Mouse (Mus musculus) frontal cortex, adult (tissue): Measurements from ENCODE around the gene Klk5.

ENCODE experiments used
- ATAC-seq: cut with Nextera tagmentation; 2 replicates; pipeline ENCODE4 v1.9.2; 2017; ENCODE audit warnings: mild to moderate bottlenecking, moderate library complexity, mixed read lengths; ENCODE audit not compliant: low TSS enrichment

The Klk5 gene

DNA sequence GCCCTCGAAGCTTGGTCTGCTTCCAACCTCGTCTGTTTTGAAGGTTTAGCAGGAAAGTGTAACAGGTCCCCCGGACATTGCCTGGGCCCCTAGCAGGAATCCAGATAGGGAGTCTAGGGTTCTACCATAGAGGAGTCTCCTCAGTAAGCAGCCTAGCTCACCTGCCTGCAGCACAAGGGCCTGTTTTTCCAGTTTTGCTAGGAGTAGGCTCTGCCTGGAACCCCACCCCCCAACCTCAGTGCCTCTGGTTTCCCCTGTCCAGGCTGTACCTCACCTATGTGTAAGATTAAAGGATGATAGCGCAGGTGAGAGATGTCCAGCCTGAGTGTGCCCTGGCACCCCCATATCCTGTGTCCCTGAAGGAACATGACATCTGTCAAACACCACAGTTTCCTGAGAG, 34.7 kb downstream of the Klk5 start:
- no peak for ATAC-seq

DNA sequence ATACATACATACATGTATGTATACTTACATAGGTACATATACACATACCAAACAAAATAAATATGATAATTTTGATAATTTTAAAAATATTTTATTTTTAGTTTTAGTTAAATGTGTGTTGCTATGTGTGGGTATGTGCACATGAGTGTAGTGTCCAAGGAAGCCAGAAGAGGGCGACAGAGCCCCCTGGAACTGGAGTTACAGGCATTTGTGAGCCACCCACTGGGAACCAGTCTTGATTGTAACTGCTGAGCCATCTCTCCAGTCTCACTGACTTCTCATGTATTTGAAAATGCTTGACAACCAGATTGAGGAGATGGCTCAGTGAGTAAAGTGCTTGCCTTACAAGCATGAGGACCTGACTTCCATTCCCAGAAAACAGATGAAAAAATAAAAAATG, 36.5 kb downstream of the Klk5 start:
- ATAC-seq: no peak

DNA sequence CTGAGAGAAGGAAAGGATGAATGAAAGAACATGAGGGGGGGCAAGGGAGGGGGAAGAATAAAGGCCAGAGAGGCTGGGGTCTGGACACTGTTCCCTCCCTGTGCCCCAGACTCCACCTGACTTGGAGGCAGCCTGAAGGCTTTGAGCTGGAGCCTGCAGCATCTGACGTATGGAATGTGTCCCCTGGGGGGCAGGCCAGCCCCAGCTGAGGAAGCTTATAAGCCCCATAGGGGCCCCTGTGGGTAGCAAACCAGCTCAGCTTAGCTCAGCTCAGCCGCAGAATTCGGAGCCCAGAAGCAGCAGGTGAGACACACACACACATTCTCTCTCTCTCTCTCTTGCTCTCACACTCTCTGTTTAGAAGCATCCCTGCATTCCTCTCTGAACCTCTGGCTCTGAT, 39.1 kb downstream of the Klk5 start, which contains the start of gene Klk4:
Gene Klk4, plus strand, starts transcription at position 249 of the 400 bp plus-strand sequence.
- ATAC-seq: no peak

GRCm38 (mm10) chr7:43882346-43882745, 40.6 kb downstream of the Klk5 start:
- ATAC-seq: no peak

DNA sequence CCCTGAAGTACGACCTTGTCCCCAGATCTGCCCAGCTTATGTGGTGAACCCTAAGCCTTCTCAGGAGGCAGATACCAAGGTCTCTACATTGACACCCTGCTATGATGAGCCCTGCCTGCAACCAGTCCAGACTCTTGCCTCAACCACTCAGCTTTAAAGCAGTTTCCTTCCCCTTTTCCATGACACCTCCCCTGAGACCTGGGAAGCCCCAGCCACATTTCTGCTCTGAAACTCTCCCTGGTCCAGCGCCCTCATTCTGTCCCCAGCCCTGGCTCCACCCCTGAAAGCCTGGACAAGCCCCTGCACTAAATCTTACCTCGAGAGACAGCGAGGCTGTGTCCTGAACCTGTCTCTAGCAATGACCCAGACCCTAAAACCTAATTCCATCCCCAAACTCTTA, 41.0 kb downstream of the Klk5 start:
- ATAC-seq: no peak

DNA sequence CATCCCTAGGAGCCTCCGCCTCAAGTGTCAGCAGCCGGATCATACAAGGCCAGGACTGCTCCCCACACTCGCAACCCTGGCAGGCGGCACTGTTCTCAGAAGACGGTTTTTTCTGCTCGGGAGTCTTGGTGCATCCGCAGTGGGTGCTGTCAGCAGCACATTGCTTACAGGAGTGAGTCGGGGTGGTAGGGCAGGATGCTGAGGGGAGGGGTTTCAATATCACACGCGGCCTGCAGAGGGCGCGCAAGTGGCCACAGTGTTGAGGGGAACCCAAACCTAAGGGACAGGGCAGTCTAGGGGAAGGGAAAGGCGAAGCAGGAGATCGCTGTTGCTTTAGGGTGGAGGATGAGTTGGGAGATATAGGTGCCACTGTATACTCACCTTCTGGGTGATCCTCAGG, 41.8 kb downstream of the Klk5 start:
- ATAC-seq: peak; percentile 73

GRCm38 (mm10) chr7:43891365-43891764, 49.6 kb downstream of the Klk5 start:
- ATAC-seq: no peak

DNA sequence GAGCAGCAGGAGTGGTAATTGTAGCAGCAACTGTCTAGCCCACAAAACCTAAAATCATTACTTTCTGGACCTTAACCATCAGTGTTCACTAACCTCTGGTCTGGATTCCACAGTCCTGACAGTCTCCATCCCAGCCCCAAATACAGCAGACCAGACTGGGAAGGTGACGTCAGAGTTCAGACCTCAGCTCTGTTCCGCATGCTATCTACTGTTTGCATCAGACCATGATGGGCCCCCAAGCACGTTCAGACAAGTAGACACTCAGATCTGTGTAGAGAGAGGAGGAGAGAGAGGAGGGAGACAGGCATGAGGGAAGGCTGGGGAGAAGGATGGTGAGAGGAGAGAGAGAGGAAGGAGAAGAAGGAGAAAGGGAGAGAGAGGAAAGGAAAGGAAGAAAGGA, 50.0 kb downstream of the Klk5 start:
- ATAC-seq: no peak

GRCm38 (mm10) chr7:43894836-43895235, 53.1 kb downstream of the Klk5 start:
- peak; percentile 98 for ATAC-seq
